Mouse (Mus musculus): Measurements from ENCODE around the gene Irf2. TPM values are rescaled to one million over a fixed set of nuclear protein-coding genes. Genes with fewer than 3 reads are reported as not detected.

Gene Irf2
- polyA plus RNA-seq, 1 experiment from 2014 or later = 10.6 TPM

Other genes starting within 250 kb of the Irf2 start
- 12.3 and 14.1 TPM in 2 replicates for gene Cenpu, start 187.7 kb upstream of the Irf2 start, polyA plus RNA-seq (2015; fragmentation: Nextera tagmentation; extraction: Ambion mirVana)
- gene Primpol, start 122.5 kb upstream of the Irf2 start, polyA plus RNA-seq (2015; fragmentation: Nextera tagmentation; extraction: Ambion mirVana) = 7.1 and 7.9 TPM in 2 replicates
- gene Casp3, start 122.4 kb upstream of the Irf2 start, polyA plus RNA-seq (2015; fragmentation: Nextera tagmentation; extraction: Ambion mirVana) = 36.5 and 43.4 TPM in 2 replicates
- gene Enpp6, start 247.2 kb downstream of the Irf2 start, polyA plus RNA-seq (2015; fragmentation: Nextera tagmentation; extraction: Ambion mirVana) = 0.34 and 0.41 TPM in 2 replicates